Mouse (Mus musculus): ENCODE results near the gene Tmem209. TPM values are rescaled to one million over a fixed set of nuclear protein-coding genes. Genes with fewer than 3 reads are reported as not detected.
A peak's percentile ranks its signal among the peaks of the same experiment; 100 is the strongest.

The Tmem209 gene
- 41.3 and 45.7 TPM in 2 replicates for polyA plus RNA-seq (2016; fragmentation: Nextera tagmentation; extraction: Ambion mirVana)

- peaks cover 34% of the 10 kb centered on the region for H3K36me3 ChIP-seq (replicated peaks)
- H3K9me3 ChIP-seq: no peaks in the 10 kb centered on the region
- H3K27me3 ChIP-seq (replicated peaks; ENCODE audit: low read depth, poor library complexity, severe bottlenecking): no peaks in the 10 kb centered on the region
- WGBS: under 1% methylated on average over 37 of the region's 37 CpGs
- H3K4me1 ChIP-seq: peaks cover 29% of the 10 kb centered on the region
- H3K4me3 ChIP-seq: peak within 1 kb of the TSS; percentile 67
- DNase-seq (ENCODE audit: low spot score): peak; percentile 100
- H3K27ac ChIP-seq (replicated peaks): peak within 1 kb of the TSS; percentile 98
Observed at GRCm38 (mm10) chr6:30509265-30510239, at the start of gene Tmem209, which contains the start of gene Ssmem1. TSS of gene Tmem209 (minus strand) at chr6:30509783. TSS of gene Ssmem1 (plus strand) at chr6:30509849.

- peak overlapping the region; percentile 26 for H3K27ac ChIP-seq (replicated peaks)
- 8% methylated on average over 8 of the region's 9 CpGs for WGBS
- no peak for DNase-seq (ENCODE audit: low spot score)
Observed at GRCm38 (mm10) chr6:30556080-30556479, 46.5 kb upstream of the Tmem209 start.

GRCm38 (mm10) chr6:30554621-30555170 is 45.1 kb upstream of the Tmem209 start:
- WGBS: 85% methylated on average over 5 of the region's 5 CpGs
- 0 out of 2 replicates have a peak overlapping the region, but pooled peaks have one; percentile 27 for H3K27ac ChIP-seq (replicated peaks)
- H3K4me1 ChIP-seq: peaks cover 49% of the 10 kb centered on the region
- H3K9me3 ChIP-seq: no peaks in the 10 kb centered on the region
- H3K4me3 ChIP-seq: no peak overlapping the region
- no peaks in the 10 kb centered on the region for H3K36me3 ChIP-seq (replicated peaks)
- H3K27me3 ChIP-seq (replicated peaks; ENCODE audit: low read depth, poor library complexity, severe bottlenecking): no peaks in the 10 kb centered on the region
- DNase-seq (ENCODE audit: low spot score): no peak

More at GRCm38 (mm10) chr6:30556080-30556479, 46.5 kb upstream of the Tmem209 start:
- peaks cover 35% of the 10 kb centered on the region for H3K4me1 ChIP-seq
- H3K36me3 ChIP-seq (replicated peaks): no peaks in the 10 kb centered on the region
- H3K27me3 ChIP-seq (replicated peaks; ENCODE audit: low read depth, poor library complexity, severe bottlenecking): no peaks in the 10 kb centered on the region
- H3K9me3 ChIP-seq: no peaks in the 10 kb centered on the region
- H3K4me3 ChIP-seq: no peak overlapping the region

GRCm38 (mm10) chr6:30554092-30554491 is 44.5 kb upstream of the Tmem209 start:
- Histone ChIP-seq H3K36me3 (replicated peaks) (no peaks in the 10 kb centered on the region), H3K4me3 (no peak overlapping the region), H3K27ac (replicated peaks) (peak overlapping the region; percentile 71), H3K4me1 (peaks cover 55% of the 10 kb centered on the region), H3K27me3 (replicated peaks; ENCODE audit: low read depth, poor library complexity, severe bottlenecking) (no peaks in the 10 kb centered on the region), H3K9me3 (no peaks in the 10 kb centered on the region)
- 89% methylated on average over 5 of the region's 5 CpGs for WGBS
- no peak for DNase-seq (ENCODE audit: low spot score)

- no peaks in the 10 kb centered on the region for H3K9me3 ChIP-seq
- H3K4me3 ChIP-seq: no peak overlapping the region
- H3K36me3 ChIP-seq (replicated peaks): no peaks in the 10 kb centered on the region
- peak overlapping the region; percentile 71 for H3K27ac ChIP-seq (replicated peaks)
- 81% methylated on average over 7 of the region's 7 CpGs for WGBS
- peaks cover 61% of the 10 kb centered on the region for H3K4me1 ChIP-seq
- DNase-seq (ENCODE audit: low spot score): no peak
- no peaks in the 10 kb centered on the region for H3K27me3 ChIP-seq (replicated peaks; ENCODE audit: low read depth, poor library complexity, severe bottlenecking)
Observed at GRCm38 (mm10) chr6:30553381-30554010, 43.9 kb upstream of the Tmem209 start.

- Histone ChIP-seq H3K27ac (replicated peaks) (peak overlapping the region; percentile 87), H3K27me3 (replicated peaks; ENCODE audit: low read depth, poor library complexity, severe bottlenecking) (no peaks in the 10 kb centered on the region), H3K4me1 (peaks cover 69% of the 10 kb centered on the region), H3K4me3 (no peak overlapping the region), H3K9me3 (no peaks in the 10 kb centered on the region), H3K36me3 (replicated peaks) (no peaks in the 10 kb centered on the region)
- no peak for DNase-seq (ENCODE audit: low spot score)
- 57% methylated on average over 6 of the region's 6 CpGs for WGBS
Observed at GRCm38 (mm10) chr6:30552628-30553027, 43.0 kb upstream of the Tmem209 start.

- peaks cover 76% of the 10 kb centered on the region for H3K4me1 ChIP-seq
- DNase-seq (ENCODE audit: low spot score): peak; percentile 70
- 22% methylated on average over 23 of the region's 23 CpGs for WGBS
Observed at GRCm38 (mm10) chr6:30551644-30552580, 42.3 kb upstream of the Tmem209 start.

GRCm38 (mm10) chr6:30551193-30551515 is 41.6 kb upstream of the Tmem209 start:
- H3K4me3 ChIP-seq: no peak overlapping the region
- H3K9me3 ChIP-seq: no peaks in the 10 kb centered on the region
- peak overlapping the region; percentile 87 for H3K27ac ChIP-seq (replicated peaks)
- peaks cover 82% of the 10 kb centered on the region for H3K4me1 ChIP-seq
- no peak for DNase-seq (ENCODE audit: low spot score)
- no peaks in the 10 kb centered on the region for H3K36me3 ChIP-seq (replicated peaks)
- H3K27me3 ChIP-seq (replicated peaks; ENCODE audit: low read depth, poor library complexity, severe bottlenecking): no peaks in the 10 kb centered on the region

More at GRCm38 (mm10) chr6:30551644-30552580, 42.3 kb upstream of the Tmem209 start:
- Histone ChIP-seq H3K4me3 (peak overlapping the region; percentile 39), H3K9me3 (no peaks in the 10 kb centered on the region), H3K36me3 (replicated peaks) (no peaks in the 10 kb centered on the region), H3K27ac (replicated peaks) (peak overlapping the region; percentile 87), H3K27me3 (replicated peaks; ENCODE audit: low read depth, poor library complexity, severe bottlenecking) (no peaks in the 10 kb centered on the region)

- no peak for DNase-seq (ENCODE audit: low spot score)
- no peaks in the 10 kb centered on the region for H3K9me3 ChIP-seq
- no peaks in the 10 kb centered on the region for H3K27me3 ChIP-seq (replicated peaks; ENCODE audit: low read depth, poor library complexity, severe bottlenecking)
- H3K36me3 ChIP-seq (replicated peaks): no peaks in the 10 kb centered on the region
- H3K4me1 ChIP-seq: peaks cover 82% of the 10 kb centered on the region
- H3K4me3 ChIP-seq: no peak overlapping the region
- WGBS: 80% methylated on average over 7 of the region's 7 CpGs
- H3K27ac ChIP-seq (replicated peaks): peak overlapping the region; percentile 87
Observed at GRCm38 (mm10) chr6:30550496-30551192, 41.1 kb upstream of the Tmem209 start.

- WGBS: 4% methylated on average over 15 of the region's 15 CpGs
- H3K36me3 ChIP-seq (replicated peaks): no peaks in the 10 kb centered on the region
- H3K4me1 ChIP-seq: peaks cover 95% of the 10 kb centered on the region
- H3K27ac ChIP-seq (replicated peaks): peak overlapping the region; percentile 87
- no peaks in the 10 kb centered on the region for H3K9me3 ChIP-seq
- peak; percentile 88 for DNase-seq (ENCODE audit: low spot score)
- no peaks in the 10 kb centered on the region for H3K27me3 ChIP-seq (replicated peaks; ENCODE audit: low read depth, poor library complexity, severe bottlenecking)
- H3K4me3 ChIP-seq: peak overlapping the region; percentile 32; the same call in 1 of the 2 replicates
Observed at GRCm38 (mm10) chr6:30549231-30549761, 39.7 kb upstream of the Tmem209 start.

- peaks cover 98% of the 10 kb centered on the region for H3K4me1 ChIP-seq
- DNase-seq (ENCODE audit: low spot score): peak; percentile 47
- peak overlapping the region; percentile 21; the same call in 1 of the 2 replicates for H3K4me3 ChIP-seq
- no peaks in the 10 kb centered on the region for H3K36me3 ChIP-seq (replicated peaks)
- peak overlapping the region; percentile 87 for H3K27ac ChIP-seq (replicated peaks)
- no peaks in the 10 kb centered on the region for H3K27me3 ChIP-seq (replicated peaks; ENCODE audit: low read depth, poor library complexity, severe bottlenecking)
- H3K9me3 ChIP-seq: no peaks in the 10 kb centered on the region
- 17% methylated on average over 9 of the region's 9 CpGs for WGBS
Observed at GRCm38 (mm10) chr6:30547656-30548306, 38.2 kb upstream of the Tmem209 start.

All from embryonic facial prominence, embryonic 10.5 days (tissue).